Mouse (Mus musculus) A20 (cell line): Measurements from ENCODE around the gene Cfap44.

Source experiments
- DNase-seq: peaks from one replicate; pipeline ENCODE4 v3.0.0-alpha.2; 2011; ENCODE audit warnings: low read depth, low spot score

The Cfap44 gene

DNA sequence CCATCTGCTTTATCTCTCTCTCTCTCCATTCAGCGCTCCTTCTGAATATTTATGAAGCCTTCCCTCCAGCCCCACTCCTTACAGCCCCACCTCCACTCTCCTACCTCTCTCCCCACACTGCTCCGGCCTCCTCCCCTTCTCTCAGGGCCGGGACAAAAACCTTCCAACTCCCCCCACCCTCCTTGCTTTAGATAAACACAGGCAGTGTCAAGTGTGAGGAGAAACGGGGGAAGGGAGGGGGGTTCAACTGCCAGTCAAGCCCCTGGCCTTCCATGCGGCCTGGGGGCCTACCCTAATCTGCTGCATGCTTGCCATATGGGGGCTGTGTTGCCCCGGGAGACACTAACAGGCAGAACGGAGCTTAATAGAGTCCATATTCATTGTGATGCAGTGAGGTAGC is 136.2 kb downstream of the Cfap44 start:
- no peak for DNase-seq

DNA sequence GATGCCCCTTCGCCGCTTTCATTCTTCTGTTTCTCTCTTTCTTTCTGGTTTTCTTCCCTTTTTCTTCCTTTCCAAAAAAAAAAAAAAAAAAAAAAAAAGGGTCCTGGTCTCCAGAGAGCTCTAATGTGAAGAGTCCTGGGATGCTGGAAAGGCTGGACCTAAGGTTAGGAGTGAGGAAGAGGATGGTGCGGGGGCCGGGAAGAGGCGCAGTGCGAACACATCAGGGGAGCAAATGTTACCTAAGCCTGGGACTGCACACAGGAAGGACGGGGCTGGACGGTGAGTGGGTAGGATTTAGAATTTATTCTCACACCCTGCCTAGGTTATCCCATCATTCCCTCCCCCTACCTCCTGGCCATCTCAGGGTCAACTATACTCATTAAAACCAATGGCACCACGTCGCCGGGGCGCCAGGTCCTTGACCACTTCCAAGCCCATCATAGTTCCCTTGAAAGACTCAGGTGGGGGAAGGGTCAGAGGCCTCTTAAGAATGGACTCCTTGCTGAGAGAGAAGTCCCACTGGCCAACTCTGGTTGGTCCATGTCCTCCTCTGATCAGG is 136.7 kb downstream of the Cfap44 start:
- no peak for DNase-seq
